Mouse (Mus musculus) fat pad, adult 2 months (tissue): ENCODE measurements around the gene Leng8.

Experiments
- DNase-seq: peaks from one replicate; pipeline ENCODE4 v3.0.0-alpha.2; 2011; ENCODE audit warnings: low read depth, low spot score; ENCODE audit errors: extremely low read depth

Leng8 gene

DNA sequence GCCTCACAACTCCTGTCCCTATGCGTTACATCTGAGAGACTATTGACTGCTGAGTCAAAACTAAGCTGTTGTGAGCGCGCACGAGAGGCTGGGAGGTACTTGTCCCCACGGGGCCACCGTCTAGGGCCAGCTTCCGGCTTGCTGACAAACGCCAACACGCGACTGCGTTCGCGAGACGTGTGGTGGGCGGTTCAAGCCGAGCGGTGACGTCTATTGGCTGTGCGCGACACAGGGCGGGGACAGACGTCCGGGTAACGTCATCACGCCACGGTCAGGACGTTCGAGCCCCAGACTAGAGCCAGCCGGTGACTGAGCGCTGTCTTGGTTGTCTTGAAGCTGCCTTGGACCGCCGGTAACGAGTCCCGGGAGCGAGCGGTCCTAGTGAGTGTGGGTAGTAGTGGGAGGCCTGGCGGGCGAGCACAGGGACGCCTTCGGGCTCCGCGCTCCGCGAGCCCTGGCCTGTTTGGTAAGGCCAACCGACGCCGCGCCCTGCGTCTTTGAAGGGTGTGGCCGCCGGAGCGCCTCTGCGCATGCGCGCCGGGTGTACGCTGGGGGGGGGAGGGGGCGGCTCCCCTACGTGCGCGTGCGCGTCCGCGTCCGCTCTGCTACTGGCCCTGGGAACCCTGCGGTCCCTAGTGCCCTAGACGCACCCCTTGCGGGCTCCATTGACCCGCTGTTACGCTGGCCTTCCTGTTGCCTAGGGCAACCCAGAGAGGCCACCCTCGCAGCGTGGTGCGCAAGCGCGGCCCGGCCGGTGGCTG, at the start of gene Leng8:
Gene Leng8, plus strand, starts transcription at position 269 of the 761 bp plus-strand sequence.
- peak; percentile 90 for DNase-seq

DNA sequence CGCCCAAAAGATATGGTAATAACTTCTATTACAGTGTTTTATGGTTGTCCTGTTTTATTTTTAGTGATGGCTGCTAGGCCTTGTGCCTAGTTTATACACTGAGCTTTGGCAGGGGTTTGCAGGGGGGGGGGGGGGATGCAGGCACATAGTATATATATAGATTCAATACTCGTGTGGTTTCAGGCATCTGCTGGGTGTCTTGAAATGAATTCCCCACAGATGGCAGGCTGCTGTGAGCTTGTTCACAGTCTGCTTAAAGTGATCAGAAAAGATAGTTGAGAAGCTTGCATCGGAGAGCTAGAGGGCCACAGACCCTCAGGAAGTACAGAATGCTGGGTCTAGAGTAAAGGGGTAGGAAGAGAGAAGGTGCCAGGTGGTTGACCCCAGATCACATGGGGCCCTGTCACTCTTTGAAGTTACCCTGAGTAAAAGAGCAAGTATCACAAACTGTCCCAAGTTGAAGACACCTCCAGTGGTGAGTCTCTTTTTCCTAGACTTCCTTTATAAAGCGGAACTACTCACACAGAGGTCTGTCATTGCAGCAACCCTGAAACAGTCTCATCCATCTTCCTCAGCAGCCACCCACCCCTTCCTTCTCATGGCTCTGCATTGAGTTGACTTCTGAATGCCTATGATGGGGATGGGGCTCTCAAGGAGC, 49.5 kb upstream of the Leng8 start:
- DNase-seq: no peak

DNA sequence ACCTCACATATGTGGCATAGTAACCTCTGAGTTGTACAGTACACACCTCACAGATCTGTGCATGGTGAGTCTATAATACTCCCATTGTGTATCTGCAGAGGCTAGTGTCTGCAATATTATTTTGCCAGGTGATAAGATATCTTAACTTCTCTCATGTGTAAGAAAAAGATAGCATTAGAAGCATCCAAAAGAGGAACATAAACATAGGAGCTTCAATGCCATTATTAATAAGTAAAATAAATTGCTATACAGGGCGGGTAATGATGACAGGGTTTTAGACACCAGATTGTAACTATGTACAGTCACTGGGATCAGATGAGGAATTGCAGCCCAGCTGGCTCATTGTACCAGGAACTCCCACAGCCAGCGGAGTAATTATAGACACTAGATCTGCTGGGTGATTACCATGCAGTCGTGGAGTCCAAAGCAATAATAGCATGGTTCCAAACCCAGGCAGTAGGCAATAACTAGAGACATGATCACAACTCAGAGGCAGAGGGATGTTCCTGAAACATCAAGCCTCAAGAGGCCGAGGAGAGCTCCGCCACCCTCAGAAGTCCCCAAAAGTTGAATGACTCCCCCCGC, 48.9 kb upstream of the Leng8 start:
- DNase-seq: no peak

DNA sequence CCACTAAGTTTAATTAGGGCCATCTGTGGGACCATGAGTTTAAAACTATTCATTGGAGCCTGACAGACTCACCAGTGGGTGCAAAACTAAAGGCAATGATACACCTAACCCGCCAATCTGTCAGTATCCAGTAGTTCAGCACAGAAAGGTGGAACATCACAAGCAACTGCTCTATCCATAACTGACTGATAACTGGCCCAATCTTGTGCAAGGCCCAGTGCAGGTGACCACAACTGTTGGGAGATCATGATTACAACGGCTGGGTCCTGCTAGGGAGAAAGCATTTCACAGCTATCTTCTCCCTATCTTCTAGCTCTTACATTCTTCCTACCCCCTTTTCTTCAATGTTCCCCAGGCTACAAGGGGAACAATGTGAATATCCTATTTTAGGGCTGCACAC, 48.2 kb upstream of the Leng8 start:
- no peak for DNase-seq

DNA sequence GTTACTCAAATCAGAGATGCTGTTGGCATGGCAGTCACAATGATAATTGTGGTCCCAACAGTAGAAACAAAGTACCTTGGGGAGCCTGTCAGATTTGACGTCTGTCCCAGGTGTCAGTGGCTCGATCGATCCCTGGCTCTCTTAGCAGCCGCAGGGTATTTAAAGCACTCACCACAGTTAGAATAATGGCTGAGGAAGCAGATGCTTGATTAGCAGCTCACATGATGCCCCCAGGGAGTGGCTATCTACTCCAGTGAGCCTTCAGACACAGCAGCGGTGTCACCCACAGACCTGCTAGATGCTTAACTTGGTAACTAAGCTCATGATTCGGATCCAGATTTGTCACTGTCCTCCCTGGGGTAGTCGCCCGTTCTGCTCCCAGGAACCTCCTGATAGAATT, 45.7 kb upstream of the Leng8 start:
- no peak for DNase-seq

DNA sequence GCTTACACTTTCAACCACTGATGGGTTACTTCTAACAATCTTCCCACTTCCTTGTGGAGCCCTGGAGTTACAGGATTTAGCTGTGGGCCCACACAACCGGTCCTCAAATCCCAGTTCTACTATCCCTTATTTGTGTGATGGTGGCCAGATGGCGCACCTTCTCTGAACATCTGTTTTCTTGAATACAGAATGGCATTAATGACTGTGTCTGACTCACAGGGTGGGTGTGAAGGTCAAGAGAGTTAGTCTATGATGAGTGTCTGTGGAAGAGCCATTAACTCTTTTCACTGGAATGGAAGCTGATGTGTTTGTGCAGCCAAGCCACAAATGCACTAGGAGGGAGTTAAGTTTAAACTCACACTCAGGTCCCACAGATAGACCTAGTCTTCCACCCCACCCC, 38.5 kb upstream of the Leng8 start:
- no peak for DNase-seq

DNA sequence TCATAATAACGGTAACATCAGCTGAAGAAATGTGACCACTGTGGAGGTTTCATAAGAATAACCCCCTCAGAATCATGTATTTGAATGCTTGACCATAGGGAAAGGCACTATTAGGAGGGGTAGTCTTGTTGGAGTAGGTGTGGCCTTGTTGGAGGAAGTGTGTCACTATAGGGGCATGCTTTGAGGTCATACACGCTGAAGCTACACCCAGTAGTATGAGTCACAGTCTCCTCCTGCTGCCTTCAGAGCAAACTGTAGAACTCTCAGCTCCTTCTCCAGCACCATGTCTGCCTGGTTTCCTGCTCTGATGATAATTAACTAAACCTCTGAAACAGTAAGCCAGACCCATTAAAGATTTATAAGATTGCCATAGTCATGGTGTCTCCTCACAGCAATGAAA, 38.0 kb upstream of the Leng8 start:
- no peak for DNase-seq

DNA sequence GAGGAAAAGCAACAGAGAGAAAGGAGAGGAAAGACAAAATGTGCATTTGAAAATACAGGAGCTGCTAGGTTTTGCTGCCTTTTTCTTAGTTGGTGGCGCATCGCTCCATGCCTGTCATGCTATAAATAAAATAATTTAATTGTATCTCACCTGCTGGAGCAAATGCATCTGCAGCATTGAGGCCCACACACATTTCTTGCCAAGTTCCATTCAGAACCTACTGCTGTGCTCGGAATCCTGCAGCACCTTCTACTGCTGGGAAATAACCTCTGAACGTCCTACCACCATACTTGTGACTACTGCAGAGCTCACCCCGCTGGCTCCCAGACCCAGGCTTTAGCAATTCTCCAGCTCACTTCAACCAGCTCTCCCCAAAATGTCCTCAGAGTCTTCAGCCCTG, 35.7 kb upstream of the Leng8 start:
- no peak for DNase-seq

DNA sequence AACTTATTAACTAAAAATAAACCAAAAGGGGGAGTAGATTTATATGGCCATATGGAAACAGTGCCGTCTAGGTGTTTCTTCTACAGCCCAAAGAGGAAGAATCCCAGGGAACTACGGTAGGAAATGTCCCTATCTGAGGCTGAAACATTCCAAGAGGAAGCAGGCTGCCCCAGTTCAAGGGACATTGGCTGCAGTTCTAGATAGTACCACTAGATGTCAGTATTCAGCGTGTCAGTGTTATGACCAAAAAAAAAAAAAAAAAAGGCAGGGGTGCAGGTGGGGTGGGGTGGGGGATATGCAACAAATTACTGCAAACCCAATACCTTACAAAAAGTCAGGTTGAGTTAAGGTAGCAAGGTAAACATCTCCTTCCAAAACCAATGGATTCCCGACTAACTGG, 33.4 kb upstream of the Leng8 start:
- DNase-seq: no peak

DNA sequence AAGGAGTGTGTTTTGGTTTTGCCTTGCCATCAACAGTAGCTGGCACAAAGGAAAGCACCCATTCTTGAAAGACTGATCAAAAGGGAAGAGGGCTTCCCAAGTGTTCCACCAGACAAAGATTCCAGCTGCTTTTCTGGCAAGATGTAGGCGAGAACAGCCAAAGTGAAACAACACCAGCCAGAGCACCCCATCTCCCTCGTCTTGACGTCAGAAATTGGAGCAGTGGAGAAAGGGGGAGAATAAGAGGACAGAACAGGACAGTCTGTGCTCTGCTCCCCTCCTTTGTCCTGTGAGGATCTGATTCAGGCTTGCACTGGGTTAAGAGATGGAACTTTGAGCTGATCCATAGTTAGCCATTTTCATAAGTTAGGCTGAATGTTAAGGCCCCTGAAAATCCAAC, 25.1 kb upstream of the Leng8 start:
- no peak for DNase-seq

DNA sequence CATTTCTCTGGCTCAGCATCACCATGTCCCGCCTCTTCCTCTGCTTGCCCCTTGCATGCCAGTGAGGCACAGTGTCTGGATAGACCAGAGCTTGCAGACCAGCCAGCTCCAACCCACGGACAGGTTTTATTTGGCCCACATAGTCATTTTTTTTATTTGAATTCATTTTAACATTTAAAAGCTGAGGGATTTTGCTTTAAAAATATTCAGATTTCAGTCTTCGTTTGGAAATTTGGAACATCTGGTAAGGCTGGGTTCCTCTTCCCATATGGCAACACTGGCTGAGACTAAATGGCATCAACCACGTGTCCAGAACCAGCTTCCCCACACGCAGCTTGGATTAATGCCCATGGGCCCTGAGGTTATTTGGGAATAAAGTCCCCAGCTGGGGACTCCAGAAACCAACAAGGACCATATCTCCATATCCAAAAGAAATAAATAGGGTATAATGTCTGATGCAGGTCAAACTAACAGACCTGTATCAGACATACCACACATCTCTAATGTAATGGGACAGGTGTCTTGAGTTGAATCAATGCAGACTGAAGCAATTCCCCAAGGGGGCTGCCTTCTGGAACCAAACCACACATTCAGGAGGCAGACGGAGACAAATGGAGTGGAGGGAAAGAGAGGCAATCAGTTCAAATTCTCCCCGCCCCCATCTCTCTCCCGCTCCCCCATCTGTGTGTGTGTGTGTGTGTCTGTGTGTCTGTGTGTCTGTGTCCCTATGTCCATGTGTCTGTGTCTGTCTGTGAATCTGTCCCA, 19.6 kb upstream of the Leng8 start:
- DNase-seq: no peak

DNA sequence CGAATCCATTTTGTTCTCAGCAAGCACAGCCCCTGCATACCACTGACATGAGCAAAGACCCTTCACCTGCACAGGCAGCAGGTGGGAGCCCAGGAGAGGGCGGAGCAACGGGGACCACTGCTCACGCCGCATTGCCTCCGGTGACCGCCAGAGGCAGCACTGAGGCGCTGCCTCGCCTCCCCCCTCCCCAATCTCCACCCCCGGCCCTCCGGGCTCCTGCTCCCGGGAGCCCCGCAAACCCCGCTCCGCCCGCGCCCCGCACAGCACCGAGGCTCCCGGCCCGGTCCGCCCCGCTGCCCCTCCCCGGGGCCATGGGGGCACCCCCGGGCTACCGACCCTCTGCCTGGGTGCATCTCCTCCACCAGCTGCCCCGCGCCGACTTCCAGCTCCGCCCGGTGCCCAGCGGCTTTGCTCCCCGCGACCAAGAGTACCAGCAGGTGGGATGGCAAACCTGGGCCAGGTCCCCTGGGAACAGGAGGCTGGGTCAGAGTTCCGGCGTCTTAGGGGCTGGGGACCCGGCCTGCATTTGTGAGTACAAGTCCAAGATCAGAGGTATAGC, 17.4 kb upstream of the Leng8 start, which contains the start of gene Ttyh1:
Gene Ttyh1, plus strand, starts transcription at position 65 of the 559 bp plus-strand sequence.
- no peak for DNase-seq

DNA sequence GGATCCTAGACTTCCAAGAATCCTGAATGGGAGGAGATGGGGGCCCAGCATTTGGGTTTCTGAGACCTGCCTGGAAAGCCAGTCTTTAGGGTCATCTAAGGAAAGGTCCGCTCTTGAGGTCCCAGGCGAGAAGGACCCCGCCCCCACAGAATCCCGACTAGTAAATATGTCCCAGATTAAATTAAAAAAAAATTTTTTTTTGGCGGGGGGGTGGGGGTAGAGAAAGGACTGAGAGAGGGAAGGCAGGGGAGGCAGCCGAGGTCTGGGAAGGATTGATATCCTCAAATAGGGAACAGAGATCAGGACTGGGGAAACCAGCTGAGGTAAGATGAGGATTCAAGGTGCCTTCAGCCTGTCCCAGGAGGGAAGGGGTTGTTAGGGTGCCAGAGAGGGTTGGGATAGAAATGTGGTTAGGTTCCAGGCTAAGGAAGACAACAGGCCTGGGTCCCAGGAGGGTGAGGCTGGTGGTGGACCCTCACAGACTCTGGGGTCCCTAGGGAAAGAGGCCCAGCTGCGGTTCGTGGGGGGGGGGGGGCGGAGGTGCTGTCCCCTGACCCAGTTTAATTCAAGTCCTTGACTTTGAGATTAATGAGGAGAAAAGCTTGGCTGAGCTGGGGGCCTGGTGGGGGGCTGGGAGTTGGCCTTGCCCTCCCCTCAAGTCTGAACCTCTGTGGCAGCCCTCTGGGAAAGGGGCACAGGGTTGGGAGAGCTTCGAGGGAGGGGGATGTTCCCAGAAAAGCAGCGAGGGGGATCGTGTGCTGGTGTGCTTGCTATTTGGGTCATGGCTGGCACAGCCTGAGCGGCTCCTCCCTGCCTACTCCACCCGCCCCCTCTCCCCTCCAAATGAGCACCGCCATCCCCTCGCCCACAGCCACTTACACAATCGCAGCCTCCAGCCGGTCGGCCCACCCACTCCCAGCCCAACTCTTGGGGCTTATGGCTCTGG, 16.6 kb upstream of the Leng8 start:
- no peak for DNase-seq

DNA sequence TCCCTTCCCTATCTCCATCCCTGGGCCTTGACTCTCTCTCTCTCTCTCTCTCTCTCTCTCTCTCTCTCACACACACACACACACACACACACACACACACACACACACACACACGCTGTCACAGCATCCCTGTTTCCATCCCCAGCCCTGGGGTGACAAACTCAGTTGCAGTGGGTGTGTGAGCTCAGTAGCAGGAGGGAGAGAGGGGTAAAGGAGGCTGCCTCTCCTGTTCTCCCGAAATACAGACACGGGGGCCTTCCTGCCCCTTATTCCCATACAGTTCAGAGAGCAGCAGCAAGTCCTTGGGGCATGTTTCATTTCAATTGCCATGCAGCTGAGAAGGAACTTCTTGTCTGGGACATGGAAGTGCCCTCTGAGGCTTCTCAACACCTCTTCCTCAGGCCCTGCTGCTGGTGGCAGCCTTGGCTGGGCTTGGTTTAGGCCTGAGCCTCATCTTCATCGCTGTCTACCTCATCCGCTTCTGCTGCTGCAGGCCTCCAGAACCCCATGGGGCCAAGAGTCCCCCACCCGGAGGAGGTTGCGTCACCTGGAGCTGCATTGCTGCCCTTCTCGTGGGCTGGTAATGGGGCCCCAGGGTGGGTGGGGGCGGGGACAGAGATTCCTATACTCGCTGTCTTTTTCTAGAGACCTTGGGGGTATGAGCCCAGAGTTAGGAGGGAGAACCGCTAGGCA, 14.6 kb upstream of the Leng8 start:
- DNase-seq: no peak

DNA sequence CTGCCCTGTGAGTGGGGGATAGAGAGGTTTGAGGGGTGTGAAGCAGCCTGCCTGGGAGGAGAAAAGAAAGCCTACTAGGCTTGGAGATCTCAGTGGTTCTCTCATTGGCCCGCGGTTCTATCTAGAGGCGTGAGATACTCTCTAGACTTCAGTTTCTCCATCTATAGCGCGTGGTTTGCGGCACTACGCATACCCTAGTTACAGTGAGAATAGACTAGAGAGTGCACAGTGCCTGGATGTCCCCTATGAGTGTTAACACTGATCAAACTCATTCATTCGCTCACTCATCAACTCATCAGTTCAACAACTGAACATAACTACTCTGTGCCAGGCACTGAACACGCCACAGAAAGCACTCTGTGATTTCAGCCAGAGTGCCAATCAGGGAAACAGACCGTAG, 14.1 kb upstream of the Leng8 start:
- DNase-seq: no peak

DNA sequence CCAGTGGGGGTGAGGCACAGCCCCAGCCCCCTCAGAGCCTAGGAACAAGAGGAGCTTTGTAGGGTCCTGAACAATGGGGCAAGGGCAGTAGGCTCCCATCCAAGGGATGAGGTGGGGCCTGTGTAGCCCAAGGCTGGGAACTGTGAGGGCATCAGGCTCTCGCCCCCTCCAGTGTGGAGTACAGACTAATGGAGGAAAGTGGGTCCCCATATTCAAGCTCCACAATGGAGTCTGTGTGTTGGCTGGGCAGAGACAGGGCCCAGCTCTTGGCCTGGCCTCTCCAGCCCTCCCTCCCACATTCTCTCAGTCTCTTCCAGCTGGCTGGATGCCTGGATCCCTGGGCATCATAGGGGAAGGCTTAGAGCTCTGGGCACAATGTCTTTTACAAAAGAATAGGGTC, 13.1 kb upstream of the Leng8 start:
- no peak for DNase-seq

DNA sequence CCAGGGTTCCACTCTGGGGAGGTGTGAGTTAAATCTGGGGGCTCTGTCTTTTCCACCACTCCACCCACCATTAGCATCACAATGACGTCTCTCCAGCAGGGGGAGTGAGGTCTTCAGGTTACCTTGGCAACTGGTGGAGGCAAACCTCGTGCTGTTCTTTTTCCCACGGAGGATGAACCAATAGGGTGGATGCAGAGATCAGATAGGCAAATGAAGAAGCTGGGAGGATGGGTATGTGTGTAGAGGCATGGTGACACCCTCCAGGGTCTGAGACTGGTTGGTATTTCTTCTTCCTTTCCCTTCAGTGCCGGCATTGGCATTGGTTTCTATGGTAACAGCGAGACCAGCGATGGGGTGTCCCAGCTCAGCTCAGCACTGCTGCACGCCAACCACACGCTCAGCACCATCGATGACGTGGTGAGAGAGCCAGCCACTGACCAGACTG, 12.5 kb upstream of the Leng8 start:
- DNase-seq: no peak

DNA sequence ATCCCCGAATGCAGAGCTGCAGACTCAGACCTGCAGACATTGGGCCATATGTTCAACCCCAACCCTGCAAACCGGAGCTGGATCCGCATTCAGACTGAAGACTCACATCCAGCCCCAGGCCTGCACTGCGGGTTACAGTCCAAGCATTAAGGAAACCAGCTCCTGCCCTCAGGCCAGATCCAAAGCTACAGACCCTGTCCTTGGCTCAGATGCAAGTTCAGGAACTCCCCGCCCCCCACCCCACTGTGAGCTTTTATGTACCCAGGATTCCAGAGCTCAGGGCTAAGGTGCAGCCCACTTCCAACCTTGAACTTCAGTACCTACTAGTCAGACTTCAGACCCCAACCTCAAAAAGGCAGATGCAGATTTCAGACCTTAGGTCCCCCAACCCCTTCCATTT, 12.0 kb upstream of the Leng8 start:
- DNase-seq: no peak

DNA sequence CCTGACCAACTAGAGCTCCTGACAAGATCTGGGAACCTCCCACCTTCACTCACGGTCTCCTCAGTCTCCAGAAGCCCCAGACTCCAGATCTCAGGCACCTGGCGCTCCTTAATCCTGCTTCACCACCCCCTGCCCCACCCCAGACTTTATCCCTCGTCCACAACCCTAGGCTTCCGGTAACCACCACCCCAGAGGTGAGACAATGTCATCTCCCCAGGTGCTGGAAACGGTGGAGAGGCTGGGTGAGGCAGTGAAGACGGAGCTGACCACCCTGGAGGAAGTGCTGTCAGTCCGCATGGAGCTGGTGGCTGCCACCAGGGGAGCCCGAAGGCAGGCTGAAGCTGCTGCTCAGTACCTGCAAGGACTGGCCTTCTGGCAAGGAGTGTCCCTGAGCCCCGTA, 11.5 kb upstream of the Leng8 start:
- no peak for DNase-seq
